Mouse (Mus musculus) intestine, postnatal 0 days (tissue): ENCODE results near the gene Cerkl. TPM values are rescaled to one million over a fixed set of nuclear protein-coding genes. Genes with fewer than 3 reads are reported as not detected.

ENCODE experiments used
- ATAC-seq: fragments of 200-750 bp; cut with Nextera tagmentation; 2 replicates; pipeline ENCODE4 v1.8.0; 2017; ENCODE audit warnings: mild to moderate bottlenecking, moderate TSS enrichment, moderate library complexity
- H3K27ac ChIP-seq: fragments of 300-500 bp; sonication (generic); 2 replicates; pipeline ENCODE4 v1.5.1; 2014; ENCODE audit warnings: mild to moderate bottlenecking, low read depth, low read length, moderate library complexity
- H3K27me3 ChIP-seq: fragments of 300-500 bp; sonication (generic); replicated peaks from 2 replicates; pipeline ENCODE4 v1.6.1; 2014; ENCODE audit warnings: low read length, mixed read lengths; ENCODE audit not compliant: control insufficient read depth, insufficient read depth
- H3K36me3 ChIP-seq: fragments of 300-500 bp; sonication (generic); 2 replicates; pipeline ENCODE4 v1.6.1; 2014; ENCODE audit warnings: mild to moderate bottlenecking, moderate library complexity; ENCODE audit not compliant: control insufficient read depth, insufficient read depth
- H3K4me1 ChIP-seq: fragments of 300-500 bp; sonication (generic); replicated peaks from 2 replicates; pipeline ENCODE4 v1.6.1; 2014; ENCODE audit warnings: antibody characterized with exemption, low read length, mixed read lengths; ENCODE audit not compliant: control insufficient read depth, insufficient read depth
- H3K4me2 ChIP-seq: fragments of 300-500 bp; sonication (generic); replicated peaks from 2 replicates; pipeline ENCODE4 v1.6.1; 2014; ENCODE audit warnings: low read depth, mild to moderate bottlenecking, moderate library complexity
- H3K4me3 ChIP-seq: fragments of 300-500 bp; sonication (generic); 2 replicates; pipeline ENCODE4 v1.5.1; 2014; ENCODE audit warnings: low read depth, low read length
- H3K9ac ChIP-seq: fragments of 300-500 bp; sonication (generic); 2 replicates; pipeline ENCODE4 v1.6.1; 2014; ENCODE audit warnings: mild to moderate bottlenecking, low read depth, low read length
- H3K9me3 ChIP-seq: fragments of 300-500 bp; sonication (generic); 2 replicates; pipeline ENCODE4 v1.6.1; 2016; ENCODE audit warnings: mixed run types; ENCODE audit not compliant: control insufficient read depth
- CTCF ChIP-seq: sonication (generic); IDR thresholded peaks from 2 replicates; pipeline ENCODE4 v1.5.1; 2016; ENCODE audit warnings: low read depth, mild to moderate bottlenecking, control low read depth, antibody characterized with exemption, moderate library complexity
- WGBS: fragments of 180-500 bp; shearing (Covaris S2); extraction: QIAGEN DNeasy Blood & Tissue Kit; methylation state at CpG from one replicate; pipeline ENCODE4 v1.1.7; 2014; 5-methylcytosine and 5-hydroxymethylcytosine counted together
- polyA plus RNA-seq: library from polyadenylated mRNA; unstranded; fragments of >200 nt; fragmentation: Nextera tagmentation; extraction: Ambion mirVana; gene quantifications from 2 replicates; pipeline ENCODE4 v1.2.1, GENCODE M21; 2015

The Cerkl gene
- polyA plus RNA-seq, 1 experiment from 2014 or later, result 1.2 TPM

- H3K9ac ChIP-seq, result no peak overlapping the region
- no peak for ATAC-seq
- H3K9me3 ChIP-seq, result no peaks in the 10 kb centered on the region
- H3K4me3 ChIP-seq, result no peak overlapping the region
- no peaks in the 10 kb centered on the region for H3K27me3 ChIP-seq
- H3K4me1 ChIP-seq, result no peaks in the 10 kb centered on the region; the same call in 1 of the 2 replicates
- no peak overlapping the region for H3K4me2 ChIP-seq
- no peak overlapping the region for H3K27ac ChIP-seq
- no peak for TF ChIP-seq CTCF
- H3K36me3 ChIP-seq, result no peaks in the 10 kb centered on the region
- 91% methylated on average over 3 of the region's 3 CpGs for WGBS
These were observed 12.5 kb downstream of the Cerkl start for GRCm38 (mm10) chr2:79443861-79444620.

GRCm38 (mm10) chr2:79443401-79443800 is 13.2 kb downstream of the Cerkl start:
- no peak for TF ChIP-seq CTCF

GRCm38 (mm10) chr2:79442906-79443305 is 13.7 kb downstream of the Cerkl start:
- no peaks in the 10 kb centered on the region for H3K9me3 ChIP-seq
- 77% methylated on average over 6 of the region's 6 CpGs for WGBS
- ATAC-seq, result no peak
- H3K36me3 ChIP-seq, result no peaks in the 10 kb centered on the region
- no peak overlapping the region for H3K27ac ChIP-seq
- H3K9ac ChIP-seq, result no peak overlapping the region
- no peak overlapping the region for H3K4me2 ChIP-seq
- no peak overlapping the region for H3K4me3 ChIP-seq
- H3K27me3 ChIP-seq, result no peaks in the 10 kb centered on the region
- H3K4me1 ChIP-seq, result no peaks in the 10 kb centered on the region; the same call in 1 of the 2 replicates
- TF ChIP-seq CTCF, result no peak

More at GRCm38 (mm10) chr2:79443401-79443800, 13.2 kb downstream of the Cerkl start:
- no peak overlapping the region for H3K27ac ChIP-seq
- no peak overlapping the region for H3K9ac ChIP-seq
- WGBS, result 94% methylated on average over 2 of the region's 2 CpGs
- no peak for ATAC-seq
- no peaks in the 10 kb centered on the region; the same call in 1 of the 2 replicates for H3K4me1 ChIP-seq
- no peaks in the 10 kb centered on the region for H3K27me3 ChIP-seq
- H3K4me2 ChIP-seq, result no peak overlapping the region
- H3K36me3 ChIP-seq, result no peaks in the 10 kb centered on the region
- no peaks in the 10 kb centered on the region for H3K9me3 ChIP-seq
- no peak overlapping the region for H3K4me3 ChIP-seq

- no peak overlapping the region for H3K27ac ChIP-seq
- H3K4me1 ChIP-seq, result no peaks in the 10 kb centered on the region; the same call in 1 of the 2 replicates
- 99% methylated on average over 2 of the region's 2 CpGs for WGBS
These were observed 14.4 kb downstream of the Cerkl start for GRCm38 (mm10) chr2:79442227-79442626.

GRCm38 (mm10) chr2:79430061-79430460 is 26.5 kb downstream of the Cerkl start:
- Histone ChIP-seq H3K9me3 (no peaks in the 10 kb centered on the region), H3K4me2 (no peak overlapping the region), H3K36me3 (no peaks in the 10 kb centered on the region), H3K27me3 (peaks cover 10% of the 10 kb centered on the region; the same call in 1 of the 2 replicates), H3K9ac (no peak overlapping the region), H3K27ac (no peak overlapping the region), H3K4me3 (no peak overlapping the region), H3K4me1 (peaks cover 5% of the 10 kb centered on the region; the same call in 1 of the 2 replicates)
- no peak for ATAC-seq
- no peak for TF ChIP-seq CTCF

More at GRCm38 (mm10) chr2:79442227-79442626, 14.4 kb downstream of the Cerkl start:
- no peaks in the 10 kb centered on the region for H3K27me3 ChIP-seq
- H3K9ac ChIP-seq, result no peak overlapping the region
- no peak overlapping the region for H3K4me2 ChIP-seq
- no peak for TF ChIP-seq CTCF
- ATAC-seq, result no peak
- H3K36me3 ChIP-seq, result no peaks in the 10 kb centered on the region
- no peaks in the 10 kb centered on the region for H3K9me3 ChIP-seq
- no peak overlapping the region for H3K4me3 ChIP-seq

- H3K4me2 ChIP-seq, result no peak overlapping the region
- no peak overlapping the region for H3K9ac ChIP-seq
- no peaks in the 10 kb centered on the region for H3K9me3 ChIP-seq
- no peak for ATAC-seq
- H3K4me1 ChIP-seq, result peaks cover 5% of the 10 kb centered on the region; the same call in 1 of the 2 replicates
- no peak overlapping the region for H3K27ac ChIP-seq
- WGBS, result 12% methylated on average over 6 of the region's 6 CpGs
- H3K36me3 ChIP-seq, result no peaks in the 10 kb centered on the region
- no peak for TF ChIP-seq CTCF
- H3K27me3 ChIP-seq, result peaks cover 10% of the 10 kb centered on the region; the same call in 1 of the 2 replicates
- no peak overlapping the region for H3K4me3 ChIP-seq
These were observed 26.9 kb downstream of the Cerkl start for GRCm38 (mm10) chr2:79429650-79430049.
